Mouse (Mus musculus) liver, adult 2 months (tissue): Measurements from ENCODE around the gene Hmces.

ENCODE experiments used
- CTCF ChIP-seq: fragments of 200-500 bp; IDR thresholded peaks from 2 replicates; pipeline ENCODE4 v1.5.1; 2011; ENCODE audit warnings: low read depth, low read length, control low read depth
- POLR2A ChIP-seq: fragments of 200-500 bp; IDR thresholded peaks from 2 replicates; pipeline ENCODE4 v1.6.1; 2011; ENCODE audit warnings: low read length, control low read depth; ENCODE audit not compliant: insufficient read depth; ENCODE audit errors: extremely low read depth

GRCm38 (mm10) chr6:87921201-87921600 lies 7.5 kb downstream of the Hmces start:
- TF ChIP-seq POLR2A (no peak), CTCF (no peak)
